Mouse (Mus musculus) embryonic fibroblast, embryonic 13.5 days (primary cell): Measurements from ENCODE around the gene C130026I21Rik.
"Not testable (repeated sequence)": the region's sequence is repeated elsewhere in the genome, so short reads cannot be mapped to it uniquely, and the experiment has no call there.

Experiments
- CTCF ChIP-seq: IDR thresholded peaks from 2 replicates; pipeline ENCODE4 v1.5.1; 2011; ENCODE audit warnings: mild to moderate bottlenecking, control low read depth, low read length, moderate library complexity, borderline replicate concordance; ENCODE audit not compliant: insufficient read depth
- POLR2A ChIP-seq: IDR thresholded peaks from 2 replicates; pipeline ENCODE4 v1.6.1; 2011; ENCODE audit warnings: low read depth, mild to moderate bottlenecking, control low read depth, low read length, moderate library complexity

- TF ChIP-seq POLR2A, CTCF: not testable (repeated sequence)
These were observed 262.6 kb downstream of the C130026I21Rik start for GRCm38 (mm10) chr1:85007737-85008136.
